Mouse (Mus musculus) v-Abl transformed pro-B cells (cell line): ENCODE results near the gene Ap3b1.
"Not testable (repeated sequence)": the region's sequence is repeated elsewhere in the genome, so short reads cannot be mapped to it uniquely, and the experiment has no call there.

ENCODE experiments used
- in situ Hi-C, 2 experiments: fragments of 400-800 bp; cut with MboI; formaldehyde crosslinking; loops; one replicate each; pipeline ENCODE4 v1.15.1; 2025; ENCODE audit not compliant: unreplicated experiment in 2 of 2

Ap3b1 gene

DNA sequence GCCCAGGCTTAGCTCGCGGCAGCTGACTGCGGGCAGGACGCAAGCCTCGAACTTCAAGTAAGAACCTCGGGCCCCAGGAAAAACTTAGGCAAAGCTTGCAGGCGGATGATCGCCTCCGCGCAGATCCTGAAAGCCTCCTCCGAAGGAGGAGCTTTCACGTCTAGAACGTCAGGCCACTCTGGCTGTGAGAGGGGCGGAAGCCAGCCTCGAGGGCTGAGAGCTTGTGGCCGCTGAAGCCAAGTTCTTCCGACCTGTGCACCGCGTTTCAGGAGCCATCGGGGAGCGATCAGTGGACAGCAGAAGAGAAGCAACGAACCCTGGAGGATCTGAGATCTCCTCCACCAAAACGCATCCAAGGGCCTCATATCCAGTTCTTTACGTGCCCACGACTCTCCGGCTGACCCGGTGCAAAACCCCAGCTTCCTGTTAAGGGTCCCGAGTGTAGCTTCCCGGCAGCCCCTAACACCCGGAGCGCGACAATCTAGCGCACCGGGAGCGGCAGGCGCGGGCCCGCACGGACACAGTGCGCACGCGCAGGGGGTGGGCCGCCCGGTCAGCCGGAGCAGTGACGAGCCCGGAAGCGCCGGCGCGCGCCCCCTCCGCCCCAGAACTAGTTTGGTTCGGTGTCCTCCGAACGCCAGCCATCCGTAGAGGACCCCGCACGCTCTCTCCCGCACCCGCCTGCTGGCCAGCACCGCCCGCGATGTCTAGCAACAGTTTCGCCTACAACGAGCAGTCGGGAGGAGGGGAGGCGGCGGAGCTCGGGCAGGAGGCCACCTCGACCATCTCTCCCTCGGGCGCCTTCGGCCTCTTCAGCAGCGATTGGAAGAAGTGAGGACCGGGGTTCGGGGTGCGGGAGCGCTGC, at the start of gene Ap3b1:
Gene Ap3b1, plus strand, starts transcription at position 560 of the 865 bp plus-strand sequence.
- in situ Hi-C loops, result loop anchor here in 1 of 2 experiments (25.0 kb wide), 1 partner anchor 571 kb away; no protein-coding TSS in a partner anchor

- in situ Hi-C loops, result not testable (repeated sequence)
These were observed 45.9 kb upstream of the Ap3b1 start for GRCm38 (mm10) chr13:94312812-94313211.

DNA sequence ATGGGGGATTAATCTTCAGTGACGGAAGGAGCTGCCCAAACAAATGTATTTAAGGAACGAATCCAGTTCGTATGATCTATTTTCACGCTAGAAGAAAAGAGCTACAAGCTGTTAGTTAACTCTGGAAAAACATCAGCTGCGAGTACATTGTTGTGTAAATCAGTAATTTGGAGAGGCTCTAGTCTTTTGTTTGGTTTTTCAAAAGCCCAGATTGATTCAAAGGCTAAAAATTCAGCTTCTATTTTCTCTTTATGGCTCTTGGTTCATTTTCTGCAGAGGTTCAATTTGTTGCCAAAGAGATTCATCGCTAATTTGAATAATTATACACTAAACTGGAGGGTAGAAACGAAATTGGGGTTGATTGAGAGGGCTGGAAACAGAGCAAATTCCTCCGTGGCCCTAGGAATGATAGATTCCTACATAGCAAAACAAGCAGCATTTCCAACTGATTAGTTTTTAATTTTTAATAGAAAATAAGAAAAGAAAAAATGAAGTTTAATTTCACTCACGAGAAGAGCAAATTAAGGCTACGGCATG, 41.7 kb upstream of the Ap3b1 start:
- in situ Hi-C loops, result no loop called here

- in situ Hi-C loops, result no loop called here
These were observed 37.5 kb upstream of the Ap3b1 start for GRCm38 (mm10) chr13:94321094-94321792.

DNA sequence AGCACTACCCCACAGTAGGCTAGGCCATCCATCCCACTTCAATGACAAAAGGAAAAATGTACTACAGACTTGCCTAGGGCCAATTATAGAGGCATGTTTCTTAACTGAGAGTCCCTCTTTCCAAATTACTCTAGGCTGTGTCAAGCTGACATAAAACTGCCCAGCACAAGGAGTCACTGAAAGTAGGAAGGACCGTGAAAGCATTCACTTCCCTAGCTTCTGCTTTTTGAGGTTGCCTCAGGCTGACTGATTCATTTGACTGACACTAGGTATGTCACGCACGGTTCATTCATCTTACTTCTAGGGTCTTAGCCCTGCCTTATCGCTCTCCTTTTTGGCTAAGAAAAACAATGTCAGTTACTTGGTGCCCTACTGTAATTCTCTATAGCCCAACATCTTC, 36.3 kb upstream of the Ap3b1 start:
- in situ Hi-C loops, result no loop called here

DNA sequence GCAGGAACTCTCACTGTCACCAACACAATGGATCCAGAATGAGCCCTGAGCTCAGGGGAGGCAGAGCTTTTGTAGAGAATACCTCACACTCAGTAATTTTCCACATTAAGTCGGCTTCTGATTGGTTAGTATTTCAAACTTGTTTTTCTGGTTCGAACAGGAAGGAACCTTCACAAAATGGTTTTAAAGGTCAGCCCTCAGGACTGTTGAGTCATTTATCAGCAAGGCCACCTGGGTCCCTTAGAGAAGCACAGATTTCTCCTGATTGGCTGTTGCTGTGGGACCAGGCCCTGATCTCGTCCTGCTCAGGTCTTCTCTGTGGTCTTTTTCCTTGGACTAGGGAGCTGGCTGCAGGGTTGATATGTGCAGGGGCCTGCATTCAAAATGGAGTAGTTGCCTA, 30.7 kb upstream of the Ap3b1 start:
- in situ Hi-C loops, result no loop called here

DNA sequence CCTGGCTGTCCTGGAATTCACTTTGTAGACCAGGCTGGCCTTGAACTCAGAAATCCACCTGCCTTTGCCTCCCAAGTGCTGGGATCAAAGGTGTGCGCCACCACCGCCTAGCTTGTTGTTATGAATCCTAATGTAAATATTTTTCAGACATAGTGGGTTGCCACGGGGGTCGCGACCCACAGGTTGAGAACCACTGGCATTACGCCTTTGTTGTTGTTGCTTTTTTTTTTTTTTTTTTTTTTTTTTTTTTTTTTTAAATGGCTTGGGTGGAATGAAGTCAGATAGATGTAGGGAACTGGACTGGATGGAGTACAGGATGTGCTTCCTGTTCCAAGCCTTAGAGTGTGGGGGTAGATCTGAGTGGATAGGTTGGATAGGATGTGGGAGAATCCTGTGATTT, 29.8 kb upstream of the Ap3b1 start:
- in situ Hi-C loops, result not testable (repeated sequence)

- in situ Hi-C loops, result no loop called here
These were observed 28.3 kb upstream of the Ap3b1 start for GRCm38 (mm10) chr13:94330392-94330979.

DNA sequence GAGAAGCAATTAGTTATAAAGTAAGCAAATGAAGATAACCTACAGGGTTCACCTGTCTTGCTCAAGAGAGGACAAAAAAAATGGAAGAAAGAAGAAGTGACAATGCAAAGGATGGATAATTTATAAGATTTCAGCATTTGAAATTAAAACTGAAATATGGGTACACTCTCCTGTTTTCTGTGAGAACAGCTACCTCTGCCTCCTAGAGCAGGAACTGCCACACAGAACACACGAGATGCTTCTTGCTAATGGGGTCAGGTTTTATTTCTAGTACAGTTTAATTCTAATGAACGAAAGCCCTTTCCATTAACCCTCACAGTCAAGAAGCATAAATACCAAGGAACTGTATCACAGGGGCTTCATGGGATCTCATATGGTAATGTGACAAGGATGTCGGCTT, 20.4 kb upstream of the Ap3b1 start:
- in situ Hi-C loops, result no loop called here

- in situ Hi-C loops, result no loop called here
These were observed 15.6 kb upstream of the Ap3b1 start for GRCm38 (mm10) chr13:94343192-94343591.

- in situ Hi-C loops, result not testable (repeated sequence)
These were observed 14.2 kb upstream of the Ap3b1 start for GRCm38 (mm10) chr13:94344600-94344999.

GRCm38 (mm10) chr13:94354584-94354983, 4.2 kb upstream of the Ap3b1 start:
- in situ Hi-C loops, result loop anchor here in 1 of 2 experiments (25.0 kb wide), 1 partner anchor 567 kb away; no protein-coding TSS in a partner anchor

GRCm38 (mm10) chr13:94358101-94358400, 709 bp upstream of the Ap3b1 start:
- in situ Hi-C loops, result loop anchor here in 1 of 2 experiments (25.0 kb wide), 1 partner anchor 571 kb away; no protein-coding TSS in a partner anchor

GRCm38 (mm10) chr13:94359282-94359920, 641 bp downstream of the Ap3b1 start:
- in situ Hi-C loops, result loop anchor here in 1 of 2 experiments (25.0 kb wide), 1 partner anchor 572 kb away; no protein-coding TSS in a partner anchor

GRCm38 (mm10) chr13:94361013-94361580, 2.3 kb downstream of the Ap3b1 start:
- in situ Hi-C loops, result loop anchor here in 1 of 2 experiments (25.0 kb wide), 1 partner anchor 574 kb away; no protein-coding TSS in a partner anchor

DNA sequence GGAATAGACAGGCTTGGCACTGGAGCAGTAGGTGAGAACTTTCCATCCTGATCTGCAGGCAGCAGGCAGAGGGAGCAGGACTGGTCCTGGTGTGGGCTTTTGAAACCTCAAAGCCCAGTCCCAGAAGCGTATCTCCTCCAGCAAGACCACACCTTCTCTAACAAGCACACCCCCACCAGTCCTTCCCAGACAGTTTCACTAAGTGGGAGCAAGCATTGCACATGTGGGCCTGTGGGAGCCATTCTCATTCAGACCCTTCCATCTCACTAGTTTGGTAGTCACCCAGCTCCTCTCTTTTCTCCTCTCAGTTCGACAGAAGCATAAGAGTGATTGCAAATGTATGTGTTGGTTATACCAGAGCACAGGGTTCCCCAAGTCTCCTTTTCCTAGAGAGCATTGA, 5.6 kb downstream of the Ap3b1 start:
- in situ Hi-C loops, result loop anchor here in 1 of 2 experiments (25.0 kb wide), 1 partner anchor 577 kb away; no protein-coding TSS in a partner anchor

GRCm38 (mm10) chr13:94365108-94365907, 6.5 kb downstream of the Ap3b1 start:
- in situ Hi-C loops, result loop anchor here in 1 of 2 experiments (25.0 kb wide), 1 partner anchor 578 kb away; no protein-coding TSS in a partner anchor

DNA sequence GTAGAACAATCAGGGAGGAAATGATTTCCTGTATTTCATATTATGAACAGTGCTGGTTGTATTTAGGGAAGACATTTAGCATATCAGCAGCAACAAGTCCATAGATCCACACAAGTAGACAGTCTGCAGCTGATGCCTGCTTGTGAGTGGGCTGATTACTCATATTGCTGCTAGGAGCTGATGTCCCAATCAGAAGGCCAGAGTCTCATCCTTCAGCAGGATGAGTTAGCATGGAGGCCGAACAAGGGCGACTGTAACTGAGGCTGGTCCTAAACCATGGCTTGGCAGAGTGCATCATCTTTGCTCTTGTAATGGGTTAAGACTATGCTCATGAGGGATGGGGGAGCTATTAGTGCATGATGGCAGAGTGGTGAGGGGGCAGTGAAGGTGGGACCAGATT, 9.1 kb downstream of the Ap3b1 start:
- in situ Hi-C loops, result loop anchor here in 1 of 2 experiments (25.0 kb wide), 1 partner anchor 581 kb away; no protein-coding TSS in a partner anchor

DNA sequence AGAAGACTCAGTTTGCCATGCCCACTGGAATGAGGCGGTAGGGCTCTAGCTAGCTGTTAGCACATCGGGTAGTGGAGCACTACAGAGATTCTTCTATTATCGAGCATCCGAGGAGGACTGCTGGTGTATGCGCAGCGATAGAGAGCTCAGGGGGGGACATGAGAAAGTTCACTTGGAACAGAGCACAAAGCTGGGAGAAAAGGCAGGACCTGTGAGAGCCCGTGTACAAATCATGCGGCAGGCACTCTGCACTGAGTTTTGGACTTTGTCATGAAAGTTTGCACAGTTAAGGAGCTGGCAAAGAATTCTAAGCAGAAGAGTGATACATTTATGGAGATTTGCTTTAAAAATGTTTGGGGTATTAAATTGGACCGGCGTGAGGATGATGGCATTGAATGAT, 11.8 kb downstream of the Ap3b1 start:
- in situ Hi-C loops, result loop anchor here in 1 of 2 experiments (25.0 kb wide), 1 partner anchor 583 kb away; no protein-coding TSS in a partner anchor
